Mouse (Mus musculus): ENCODE data around the gene Gpld1. TPM values are rescaled to one million over a fixed set of nuclear protein-coding genes. Genes with fewer than 3 reads are reported as not detected.

Gene Gpld1
- polyA plus RNA-seq, 1 experiment from 2014 or later: 0.11 TPM

GRCm38 (mm10) chr13:24937108-24937838, 5.7 kb upstream of the Gpld1 start, which contains the start of gene Aldh5a1:
Aldh5a1 (minus strand) TSS chr13:24937661.
- no peaks in the 10 kb centered on the region; the same call in 1 of the 2 replicates for H3K4me1 ChIP-seq (ENCODE audit: control insufficient read depth, insufficient read depth, low read length)
- H3K36me3 ChIP-seq (ENCODE audit: control insufficient read depth, insufficient read depth, low read length): no peaks in the 10 kb centered on the region
- H3K27ac ChIP-seq (ENCODE audit: low read depth, low read length): peak within 1 kb of the TSS; percentile 7; the same call in 1 of the 2 replicates
- peak within 1 kb of the TSS; percentile 93 for H3K9ac ChIP-seq (ENCODE audit: low read depth, low read length)
- H3K9me3 ChIP-seq (replicated peaks; ENCODE audit: control insufficient read depth, low read length): no peaks in the 10 kb centered on the region
- peak within 1 kb of the TSS; percentile 89 for H3K4me3 ChIP-seq (ENCODE audit: low read depth, low read length)
- peak within 1 kb of the TSS; percentile 83 for H3K4me2 ChIP-seq
- WGBS (ENCODE audit: insufficient replicate concordance): 1% methylated on average over 75 of the region's 75 CpGs
- no peaks in the 10 kb centered on the region for H3K27me3 ChIP-seq (ENCODE audit: control insufficient read depth, insufficient read depth, low read length)
- ATAC-seq (replicated peaks; ENCODE audit: insufficient number of reproducible peaks, low FRiP score, low TSS enrichment): peak; percentile 64

GRCm38 (mm10) chr13:24937839-24938166, 5.1 kb upstream of the Gpld1 start:
- peak overlapping the region; percentile 93 for H3K9ac ChIP-seq (ENCODE audit: low read depth, low read length)
- H3K4me1 ChIP-seq (ENCODE audit: control insufficient read depth, insufficient read depth, low read length): no peaks in the 10 kb centered on the region; the same call in 1 of the 2 replicates
- H3K4me3 ChIP-seq (ENCODE audit: low read depth, low read length): peak overlapping the region; percentile 89
- peak overlapping the region; percentile 83 for H3K4me2 ChIP-seq
- no peaks in the 10 kb centered on the region for H3K9me3 ChIP-seq (replicated peaks; ENCODE audit: control insufficient read depth, low read length)
- WGBS (ENCODE audit: insufficient replicate concordance): 18% methylated on average over 12 of the region's 12 CpGs
- H3K27ac ChIP-seq (ENCODE audit: low read depth, low read length): no peak overlapping the region
- H3K27me3 ChIP-seq (ENCODE audit: control insufficient read depth, insufficient read depth, low read length): no peaks in the 10 kb centered on the region
- no peaks in the 10 kb centered on the region for H3K36me3 ChIP-seq (ENCODE audit: control insufficient read depth, insufficient read depth, low read length)
- 0 out of 2 replicates have a peak, but pooled peaks have one; percentile 3 for ATAC-seq (replicated peaks; ENCODE audit: insufficient number of reproducible peaks, low FRiP score, low TSS enrichment)

GRCm38 (mm10) chr13:24938683-24939082, 4.3 kb upstream of the Gpld1 start:
- H3K9me3 ChIP-seq (replicated peaks; ENCODE audit: control insufficient read depth, low read length): no peaks in the 10 kb centered on the region
- no peaks in the 10 kb centered on the region; the same call in 1 of the 2 replicates for H3K4me1 ChIP-seq (ENCODE audit: control insufficient read depth, insufficient read depth, low read length)
- no peak for ATAC-seq (replicated peaks; ENCODE audit: insufficient number of reproducible peaks, low FRiP score, low TSS enrichment)
- no peak overlapping the region for H3K4me3 ChIP-seq (ENCODE audit: low read depth, low read length)
- no peaks in the 10 kb centered on the region for H3K27me3 ChIP-seq (ENCODE audit: control insufficient read depth, insufficient read depth, low read length)
- 17% methylated on average over 9 of the region's 9 CpGs for WGBS (ENCODE audit: insufficient replicate concordance)
- H3K9ac ChIP-seq (ENCODE audit: low read depth, low read length): no peak overlapping the region
- no peaks in the 10 kb centered on the region for H3K36me3 ChIP-seq (ENCODE audit: control insufficient read depth, insufficient read depth, low read length)
- H3K4me2 ChIP-seq: no peak overlapping the region
- no peak overlapping the region for H3K27ac ChIP-seq (ENCODE audit: low read depth, low read length)

- H3K9ac ChIP-seq (ENCODE audit: low read depth, low read length): no peak overlapping the region
- no peaks in the 10 kb centered on the region for H3K9me3 ChIP-seq (replicated peaks; ENCODE audit: control insufficient read depth, low read length)
- 76% methylated on average over 9 of the region's 9 CpGs for WGBS (ENCODE audit: insufficient replicate concordance)
- no peaks in the 10 kb centered on the region; the same call in 1 of the 2 replicates for H3K4me1 ChIP-seq (ENCODE audit: control insufficient read depth, insufficient read depth, low read length)
- no peak overlapping the region for H3K27ac ChIP-seq (ENCODE audit: low read depth, low read length)
- no peaks in the 10 kb centered on the region for H3K36me3 ChIP-seq (ENCODE audit: control insufficient read depth, insufficient read depth, low read length)
- H3K4me3 ChIP-seq (ENCODE audit: low read depth, low read length): no peak overlapping the region
- ATAC-seq (replicated peaks; ENCODE audit: insufficient number of reproducible peaks, low FRiP score, low TSS enrichment): no peak
- no peaks in the 10 kb centered on the region for H3K27me3 ChIP-seq (ENCODE audit: control insufficient read depth, insufficient read depth, low read length)
- H3K4me2 ChIP-seq: no peak overlapping the region
These were observed 3.5 kb upstream of the Gpld1 start for GRCm38 (mm10) chr13:24939472-24939871.

- H3K36me3 ChIP-seq (ENCODE audit: control insufficient read depth, insufficient read depth, low read length): no peaks in the 10 kb centered on the region
- ATAC-seq (replicated peaks; ENCODE audit: insufficient number of reproducible peaks, low FRiP score, low TSS enrichment): no peak
- 67% methylated on average over 8 of the region's 8 CpGs for WGBS (ENCODE audit: insufficient replicate concordance)
- no peaks in the 10 kb centered on the region for H3K4me1 ChIP-seq (ENCODE audit: control insufficient read depth, insufficient read depth, low read length)
- no peak overlapping the region for H3K27ac ChIP-seq (ENCODE audit: low read depth, low read length)
- H3K4me3 ChIP-seq (ENCODE audit: low read depth, low read length): no peak overlapping the region
- no peaks in the 10 kb centered on the region for H3K27me3 ChIP-seq (ENCODE audit: control insufficient read depth, insufficient read depth, low read length)
- no peak overlapping the region for H3K9ac ChIP-seq (ENCODE audit: low read depth, low read length)
- H3K9me3 ChIP-seq (replicated peaks; ENCODE audit: control insufficient read depth, low read length): no peaks in the 10 kb centered on the region
- no peak overlapping the region for H3K4me2 ChIP-seq
These were observed 351 bp downstream of the Gpld1 start for GRCm38 (mm10) chr13:24943303-24943702.

- Histone ChIP-seq H3K9me3 (replicated peaks; ENCODE audit: control insufficient read depth, low read length) (no peaks in the 10 kb centered on the region), H3K36me3 (ENCODE audit: control insufficient read depth, insufficient read depth, low read length) (no peaks in the 10 kb centered on the region), H3K4me3 (ENCODE audit: low read depth, low read length) (no peak overlapping the region), H3K4me1 (ENCODE audit: control insufficient read depth, insufficient read depth, low read length) (no peaks in the 10 kb centered on the region), H3K27ac (ENCODE audit: low read depth, low read length) (no peak overlapping the region), H3K27me3 (ENCODE audit: control insufficient read depth, insufficient read depth, low read length) (no peaks in the 10 kb centered on the region), H3K9ac (ENCODE audit: low read depth, low read length) (no peak overlapping the region), H3K4me2 (no peak overlapping the region)
- no peak for ATAC-seq (replicated peaks; ENCODE audit: insufficient number of reproducible peaks, low FRiP score, low TSS enrichment)
- 31% methylated on average over 4 of the region's 4 CpGs for WGBS (ENCODE audit: insufficient replicate concordance)
These were observed 2.6 kb downstream of the Gpld1 start for GRCm38 (mm10) chr13:24945567-24945966.

GRCm38 (mm10) chr13:24947158-24947557, 4.2 kb downstream of the Gpld1 start:
- Histone ChIP-seq H3K9ac (ENCODE audit: low read depth, low read length) (no peak overlapping the region), H3K27me3 (ENCODE audit: control insufficient read depth, insufficient read depth, low read length) (no peaks in the 10 kb centered on the region), H3K4me3 (ENCODE audit: low read depth, low read length) (no peak overlapping the region), H3K4me2 (no peak overlapping the region), H3K4me1 (ENCODE audit: control insufficient read depth, insufficient read depth, low read length) (no peaks in the 10 kb centered on the region; the same call in 1 of the 2 replicates), H3K27ac (ENCODE audit: low read depth, low read length) (no peak overlapping the region), H3K36me3 (ENCODE audit: control insufficient read depth, insufficient read depth, low read length) (no peaks in the 10 kb centered on the region), H3K9me3 (replicated peaks; ENCODE audit: control insufficient read depth, low read length) (no peaks in the 10 kb centered on the region)
- no peak for ATAC-seq (replicated peaks; ENCODE audit: insufficient number of reproducible peaks, low FRiP score, low TSS enrichment)
- WGBS (ENCODE audit: insufficient replicate concordance): 68% methylated on average over 5 of the region's 5 CpGs

- 85% methylated on average over 6 of the region's 6 CpGs for WGBS (ENCODE audit: insufficient replicate concordance)
- H3K27ac ChIP-seq (ENCODE audit: low read depth, low read length): no peak overlapping the region
- H3K4me2 ChIP-seq: no peak overlapping the region
- H3K36me3 ChIP-seq (ENCODE audit: control insufficient read depth, insufficient read depth, low read length): no peaks in the 10 kb centered on the region
- H3K27me3 ChIP-seq (ENCODE audit: control insufficient read depth, insufficient read depth, low read length): no peaks in the 10 kb centered on the region
- no peak overlapping the region for H3K9ac ChIP-seq (ENCODE audit: low read depth, low read length)
- no peaks in the 10 kb centered on the region; the same call in 1 of the 2 replicates for H3K4me1 ChIP-seq (ENCODE audit: control insufficient read depth, insufficient read depth, low read length)
- ATAC-seq (replicated peaks; ENCODE audit: insufficient number of reproducible peaks, low FRiP score, low TSS enrichment): no peak
- no peak overlapping the region for H3K4me3 ChIP-seq (ENCODE audit: low read depth, low read length)
- H3K9me3 ChIP-seq (replicated peaks; ENCODE audit: control insufficient read depth, low read length): no peaks in the 10 kb centered on the region
These were observed 5.9 kb downstream of the Gpld1 start for GRCm38 (mm10) chr13:24948870-24949269.

- H3K4me3 ChIP-seq (ENCODE audit: low read depth, low read length): no peak overlapping the region
- ATAC-seq (replicated peaks; ENCODE audit: insufficient number of reproducible peaks, low FRiP score, low TSS enrichment): no peak
- H3K4me1 ChIP-seq (ENCODE audit: control insufficient read depth, insufficient read depth, low read length): no peaks in the 10 kb centered on the region; the same call in 1 of the 2 replicates
- WGBS (ENCODE audit: insufficient replicate concordance): 73% methylated on average over 7 of the region's 7 CpGs
- H3K27ac ChIP-seq (ENCODE audit: low read depth, low read length): no peak overlapping the region
- no peaks in the 10 kb centered on the region for H3K9me3 ChIP-seq (replicated peaks; ENCODE audit: control insufficient read depth, low read length)
- H3K9ac ChIP-seq (ENCODE audit: low read depth, low read length): no peak overlapping the region
- H3K36me3 ChIP-seq (ENCODE audit: control insufficient read depth, insufficient read depth, low read length): no peaks in the 10 kb centered on the region
- peaks cover 6% of the 10 kb centered on the region for H3K27me3 ChIP-seq (ENCODE audit: control insufficient read depth, insufficient read depth, low read length)
- H3K4me2 ChIP-seq: no peak overlapping the region
These were observed 9.7 kb downstream of the Gpld1 start for GRCm38 (mm10) chr13:24952659-24953058.
